Mouse (Mus musculus) lung, adult 2 months (tissue): ENCODE results near the gene Gm28308.

Experiments
- CTCF ChIP-seq: fragments of 200-500 bp; IDR thresholded peaks from 2 replicates; pipeline ENCODE4 v1.5.1; 2011; ENCODE audit warnings: mild to moderate bottlenecking, low read length, control low read depth; ENCODE audit not compliant: insufficient read depth
- POLR2A ChIP-seq: fragments of 200-500 bp; IDR thresholded peaks from 2 replicates; pipeline ENCODE4 v1.6.1; 2011; ENCODE audit warnings: low read depth, mild to moderate bottlenecking, control low read depth, low read length, borderline replicate concordance; ENCODE audit errors: extremely low read depth

DNA sequence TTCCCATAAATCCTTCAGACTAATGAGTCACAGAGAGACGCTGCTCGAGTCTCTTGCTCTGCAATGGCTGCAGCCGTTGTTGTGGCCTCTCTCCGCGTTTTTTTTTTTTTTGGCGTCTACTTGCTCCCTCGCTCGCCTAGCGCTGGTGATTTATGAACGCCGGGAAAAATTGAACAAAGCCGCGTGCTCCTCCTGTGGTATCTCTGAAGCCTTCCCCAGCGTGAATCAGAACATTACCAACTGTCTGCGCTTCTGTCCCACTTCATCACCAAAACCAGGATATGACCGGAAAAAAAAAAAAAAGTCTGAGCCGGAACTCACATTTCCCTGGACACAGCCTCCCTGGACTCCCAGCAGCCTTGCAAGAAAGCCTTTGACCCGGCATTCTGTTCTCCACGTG lies 27.9 kb downstream of the Gm28308 start:
- TF ChIP-seq POLR2A (no peak), CTCF (no peak)
